Mouse (Mus musculus) CH12.LX (cell line): ENCODE measurements around the gene C1qtnf1. TPM values are rescaled to one million over a fixed set of nuclear protein-coding genes. Genes with fewer than 3 reads are reported as not detected.

Experiments
- DNase-seq: peaks from one replicate; pipeline ENCODE4 v3.0.0-alpha.2; 2013; ENCODE audit errors: extremely low read depth
- H3K27ac ChIP-seq: 2 replicates; pipeline ENCODE4 v1.5.1; 2012; ENCODE audit warnings: low read depth, mild to moderate bottlenecking, control low read depth, moderate library complexity; ENCODE audit not compliant: insufficient read depth
- H3K27me3 ChIP-seq: replicated peaks from 2 replicates; pipeline ENCODE3; 2012; ENCODE audit warnings: inconsistent platforms
- H3K36me3 ChIP-seq, 2 experiments: replicated peaks in 1 of 2; 2 replicates each; pipeline versions ENCODE3 to v1.6.1; 2012; ENCODE audit warnings: inconsistent platforms in 1 of 2, low read length in 1 of 2, mild to moderate bottlenecking in 1 of 2, mixed read lengths in 1 of 2, moderate library complexity in 1 of 2; ENCODE audit not compliant: control insufficient read depth in 1 of 2, insufficient read depth in 1 of 2
- H3K4me1 ChIP-seq, 2 experiments: 2 replicates each; pipeline ENCODE4 v1.6.1; 2012; ENCODE audit warnings: inconsistent platforms in 1 of 2, moderate library complexity in 1 of 2; ENCODE audit not compliant: insufficient read depth in 2 of 2, control insufficient read depth in 1 of 2
- H3K4me2 ChIP-seq: 2 replicates; pipeline ENCODE4 v1.6.1; 2012; ENCODE audit warnings: low read depth, mild to moderate bottlenecking, control low read depth; ENCODE audit not compliant: poor library complexity, insufficient read depth, severe bottlenecking
- H3K4me3 ChIP-seq, 3 experiments: fragments of 150-350 bp in 1 of 3; sonication (generic) in 1 of 3; replicated peaks in 1 of 3; 2 replicates each; pipeline versions ENCODE3 to v1.5.1; 2011 to 2012; ENCODE audit warnings: low read depth in 2 of 3, low read length in 2 of 3, mild to moderate bottlenecking in 2 of 3, moderate library complexity in 2 of 3, control low read depth in 1 of 3, improper control_type of control experiment in 1 of 3, inconsistent platforms in 1 of 3, mixed read lengths in 1 of 3; ENCODE audit not compliant: poor library complexity in 1 of 3
- H3K79me2 ChIP-seq: replicated peaks from 2 replicates; pipeline ENCODE4 v1.6.1; 2012; ENCODE audit warnings: mild to moderate bottlenecking, moderate library complexity; ENCODE audit not compliant: control insufficient read depth, poor library complexity, insufficient read depth, severe bottlenecking; ENCODE audit errors: extremely low read depth
- H3K9ac ChIP-seq: 2 replicates; pipeline ENCODE4 v1.6.1; 2012; ENCODE audit warnings: low read depth, mild to moderate bottlenecking, control low read depth, moderate library complexity; ENCODE audit not compliant: insufficient read depth
- H3K9me3 ChIP-seq: replicated peaks from 2 replicates; pipeline ENCODE3; 2012; ENCODE audit warnings: low read length, inconsistent platforms, mixed read lengths
- CTCF ChIP-seq, 2 experiments: IDR thresholded peaks in 1 of 2; conservative IDR thresholded peaks in 1 of 2; 2 replicates each; pipeline ENCODE4 v1.5.1; 2011 to 2012; ENCODE audit warnings: low read depth in 2 of 2, low read length in 2 of 2, improper control_type of control experiment in 1 of 2, inconsistent platforms in 1 of 2, mild to moderate bottlenecking in 1 of 2, moderate library complexity in 1 of 2
- EP300 ChIP-seq: IDR thresholded peaks from 2 replicates; pipeline ENCODE4 v1.6.1; 2011; ENCODE audit warnings: low read length, improper control_type of control experiment
- ETS1 ChIP-seq: conservative IDR thresholded peaks from 2 replicates; pipeline ENCODE4 v1.6.1; 2012; ENCODE audit warnings: low read depth, mild to moderate bottlenecking, inconsistent platforms, low read length, improper control_type of control experiment, moderate library complexity
- HCFC1 ChIP-seq: IDR thresholded peaks from 2 replicates; pipeline ENCODE4 v1.6.1; 2012; ENCODE audit warnings: low read depth, mild to moderate bottlenecking, inconsistent platforms, low read length, improper control_type of control experiment
- IRF4 ChIP-seq: IDR thresholded peaks from 2 replicates; pipeline ENCODE4 v1.6.1; 2014; ENCODE audit warnings: low read depth, mild to moderate bottlenecking, inconsistent platforms, low read length, improper control_type of control experiment
- JUND ChIP-seq: conservative IDR thresholded peaks from 2 replicates; pipeline ENCODE4 v1.6.1; 2011; ENCODE audit warnings: low read depth, low read length, improper control_type of control experiment
- KAT2A ChIP-seq: IDR thresholded peaks from 2 replicates; pipeline ENCODE4 v1.6.1; 2012; ENCODE audit warnings: low read length, improper control_type of control experiment, inconsistent platforms; ENCODE audit not compliant: insufficient replicate concordance
- MAFK ChIP-seq: IDR thresholded peaks from 2 replicates; pipeline ENCODE4 v1.6.1; 2011; ENCODE audit warnings: low read length, improper control_type of control experiment; ENCODE audit not compliant: insufficient replicate concordance
- MAX ChIP-seq: IDR thresholded peaks from 2 replicates; pipeline ENCODE4 v1.6.1; 2011; ENCODE audit warnings: low read length, improper control_type of control experiment
- MAZ ChIP-seq: IDR thresholded peaks from 2 replicates; pipeline ENCODE4 v1.6.1; 2012; ENCODE audit warnings: low read depth, mild to moderate bottlenecking, inconsistent platforms, low read length, improper control_type of control experiment, moderate library complexity
- MXI1 ChIP-seq: IDR thresholded peaks from 2 replicates; pipeline ENCODE4 v1.6.1; 2011; ENCODE audit warnings: mild to moderate bottlenecking, low read depth, low read length, improper control_type of control experiment
- MYC ChIP-seq: IDR thresholded peaks from 2 replicates; pipeline ENCODE4 v1.6.1; 2011; ENCODE audit warnings: low read depth, mild to moderate bottlenecking, improper control_type of control experiment, low read length
- NELFE ChIP-seq: IDR thresholded peaks from 2 replicates; pipeline ENCODE4 v1.6.1; 2011; ENCODE audit warnings: low read depth, low read length, improper control_type of control experiment
- NRF1 ChIP-seq: IDR thresholded peaks from 2 replicates; pipeline ENCODE4 v1.6.1; 2014; ENCODE audit warnings: low read depth, mild to moderate bottlenecking, inconsistent platforms, low read length, improper control_type of control experiment, moderate library complexity
- POLR2A ChIP-seq: IDR thresholded peaks from 2 replicates; pipeline ENCODE4 v1.6.1; 2011; ENCODE audit warnings: low read depth, mild to moderate bottlenecking, improper control_type of control experiment, low read length
- RAD21 ChIP-seq: IDR thresholded peaks from 2 replicates; pipeline ENCODE4 v1.6.1; 2011; ENCODE audit warnings: low read depth, mild to moderate bottlenecking, low read length, improper control_type of control experiment, moderate library complexity
- RCOR1 ChIP-seq: conservative IDR thresholded peaks from 2 replicates; pipeline ENCODE4 v1.6.1; 2012; ENCODE audit warnings: low read depth, mild to moderate bottlenecking, inconsistent platforms, low read length, improper control_type of control experiment
- TCF12 ChIP-seq: IDR thresholded peaks from 2 replicates; pipeline ENCODE4 v1.6.1; 2014; ENCODE audit warnings: low read depth, mild to moderate bottlenecking, inconsistent platforms, low read length, improper control_type of control experiment
- UBTF ChIP-seq: IDR thresholded peaks from 2 replicates; pipeline ENCODE4 v1.6.1; 2012; ENCODE audit warnings: low read depth, mild to moderate bottlenecking, inconsistent platforms, low read length, improper control_type of control experiment, moderate library complexity
- USF2 ChIP-seq: conservative IDR thresholded peaks from 2 replicates; pipeline ENCODE4 v1.6.1; 2011; ENCODE audit warnings: low read depth, low read length, improper control_type of control experiment
- ZKSCAN1 ChIP-seq: IDR thresholded peaks from 2 replicates; pipeline ENCODE4 v1.6.1; 2012; ENCODE audit warnings: low read depth, inconsistent platforms, low read length, improper control_type of control experiment, borderline replicate concordance
- ZNF384 ChIP-seq: IDR thresholded peaks from 2 replicates; pipeline ENCODE4 v1.6.1; 2012; ENCODE audit warnings: low read depth, low read length, improper control_type of control experiment, inconsistent platforms
- dilution Hi-C: fragments of 300-500 bp; cut with MboI; formaldehyde crosslinking; loops from 2 replicates; pipeline ENCODE4 v1.14.3; 2020; ENCODE audit warnings: low sequenced_read_pairs; ENCODE audit not compliant: extremely low pct_unique_long_range_greater_than_20kb, extremely low pct_ligation_motif_present
- in situ Hi-C: fragments of 300-500 bp; cut with MboI; formaldehyde crosslinking; loops from 3 replicates; pipeline ENCODE4 v1.14.3; 2019; ENCODE audit warnings: low sequenced_read_pairs, low pct_ligation_motif_present, low pct_unique_long_range_greater_than_20kb, mixed read lengths
- polyA plus RNA-seq: library from polyadenylated mRNA; unstranded; fragments of >175 nt; gene quantifications from 2 replicates; pipeline ENCODE4 v1.2.1, GENCODE M21; 2012; ENCODE audit warnings: low read depth; ENCODE audit not compliant: insufficient read length
- total RNA-seq, 2 experiments: library from RNA; depleted of rRNA; stranded (reverse); fragments of 300-350 nt in 1 of 2; fragments of >200 nt in 1 of 2; gene quantifications; 2 replicates each; pipeline ENCODE4 v1.2.3; 2012 to 2014

C1qtnf1 gene
- total and polyA plus RNA-seq, 3 experiments: 0.13 to 0.19 TPM; not detected in 1

- H3K27me3 ChIP-seq: peaks cover 6% of the 10 kb centered on the region
- H3K79me2 ChIP-seq: no peaks in the 10 kb centered on the region
- no peaks in the 10 kb centered on the region for H3K9me3 ChIP-seq
- peaks cover 4 to 5% of the 10 kb centered on the region in 2 experiments; a peak in 2 of 4 replicates for H3K4me1 ChIP-seq
- no peak overlapping the region for H3K4me2 ChIP-seq
- TF ChIP-seq MYC (no peak), RCOR1 (no peak), HCFC1 (no peak), RAD21 (no peak), MAFK (no peak), NRF1 (no peak), ETS1 (no peak), KAT2A (no peak), CTCF (conservative IDR thresholded peaks at IDR 0.05 in 1 of 2, IDR thresholded peaks at IDR 0.05 in 1 of 2; ENCODE audit: low read depth in 2 of 2, low read length in 2 of 2) (no peak), ZNF384 (no peak), POLR2A (no peak), UBTF (no peak), MAX (no peak), EP300 (no peak), MXI1 (no peak), NELFE (no peak), TCF12 (no peak), JUND (no peak), MAZ (no peak), USF2 (no peak)
- peaks cover 52 to 74% of the 10 kb centered on the region in 2 experiments for H3K36me3 ChIP-seq
- H3K4me3 ChIP-seq: no peak overlapping the region
- DNase-seq: no peak
- no peak overlapping the region for H3K27ac ChIP-seq
- dilution Hi-C loops: no loop called here
- no peak overlapping the region for H3K9ac ChIP-seq
- in situ Hi-C loops: no loop called here
Measured at GRCm38 (mm10) chr11:118486281-118486680, 58.3 kb downstream of the C1qtnf1 start.

- Histone ChIP-seq H3K4me2 (no peak overlapping the region), H3K36me3 (peaks cover 44 to 65% of the 10 kb centered on the region in 2 experiments), H3K79me2 (no peaks in the 10 kb centered on the region), H3K4me1 (peaks cover 4 to 5% of the 10 kb centered on the region in 2 experiments; a peak in 2 of 4 replicates), H3K9ac (no peak overlapping the region), H3K27ac (no peak overlapping the region), H3K4me3 (no peak overlapping the region), H3K27me3 (peaks cover 14% of the 10 kb centered on the region), H3K9me3 (no peaks in the 10 kb centered on the region)
- dilution Hi-C loops: no loop called here
- in situ Hi-C loops: no loop called here
- DNase-seq: no peak
- no peak for TF ChIP-seq NELFE
- TF ChIP-seq IRF4: no peak
- no peak for TF ChIP-seq ZKSCAN1
Measured at GRCm38 (mm10) chr11:118486881-118487772, 59.1 kb downstream of the C1qtnf1 start.
